Mouse (Mus musculus): ENCODE measurements at regions not wholly inside any gene's neighbourhood (a gene's known extent, or its start where the extent isn't known, plus 50 kb on each side); places are given as distances from the start of the nearest gene placed in this dataset.
"Not testable (repeated sequence)": the region's sequence is repeated elsewhere in the genome, so short reads cannot be mapped to it uniquely, and the experiment has no call there.

- not testable (repeated sequence) for DNase-seq (ENCODE audit: low spot score)
Observed at GRCm38 (mm10) chr2:16811401-16812281, 455.5 kb downstream of the Plxdc2 start.

- no peak for DNase-seq (ENCODE audit: low spot score)
Observed at GRCm38 (mm10) chr2:16820442-16820841, 464.3 kb downstream of the Plxdc2 start.

DNA sequence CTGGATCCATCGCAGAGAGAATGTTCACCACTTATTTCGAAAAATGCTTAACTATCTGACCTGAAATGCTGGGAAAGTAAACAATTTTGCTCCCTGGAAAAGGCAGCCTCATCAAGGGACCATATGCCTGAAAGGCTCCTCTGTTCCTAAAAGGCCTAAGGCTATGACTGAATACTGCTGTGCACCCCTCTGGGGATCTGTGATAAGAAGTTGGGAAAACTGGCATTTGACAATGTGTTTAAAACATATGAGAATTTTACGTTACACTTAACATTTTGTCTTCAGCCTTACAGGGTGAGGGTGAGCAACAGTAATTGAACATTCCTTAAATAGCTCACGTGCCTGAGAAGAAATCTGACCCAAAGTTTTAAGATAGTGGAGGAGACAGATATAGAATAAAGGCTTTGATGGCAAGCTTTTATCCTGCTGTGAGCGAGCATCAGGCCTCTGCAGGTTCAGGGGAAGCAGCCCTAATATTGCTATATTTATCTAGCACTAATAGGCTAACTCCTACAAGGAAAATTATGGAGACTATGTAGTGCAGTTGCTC, 468.7 kb downstream of the Plxdc2 start:
- no peak for DNase-seq (ENCODE audit: low spot score)

DNA sequence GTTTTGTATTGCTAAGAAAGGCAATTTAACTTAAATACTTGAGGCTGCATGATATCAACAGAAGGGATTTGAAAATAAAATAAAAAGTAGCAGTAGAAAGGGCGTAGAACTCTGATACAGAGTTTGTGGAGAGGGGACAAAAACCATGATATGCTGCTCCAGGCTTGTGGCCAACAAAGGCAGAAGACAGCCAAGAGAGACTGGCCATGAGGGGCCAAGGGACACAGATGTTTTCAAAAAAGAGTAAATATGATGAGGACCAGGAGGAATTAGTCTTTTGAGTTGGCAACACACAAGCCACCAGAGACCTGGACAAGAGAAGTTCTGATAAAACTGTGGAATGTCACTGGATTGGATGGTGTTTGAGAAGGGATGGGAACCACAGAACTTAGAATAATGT, 471.2 kb downstream of the Plxdc2 start:
- no peak for DNase-seq (ENCODE audit: low spot score)

DNA sequence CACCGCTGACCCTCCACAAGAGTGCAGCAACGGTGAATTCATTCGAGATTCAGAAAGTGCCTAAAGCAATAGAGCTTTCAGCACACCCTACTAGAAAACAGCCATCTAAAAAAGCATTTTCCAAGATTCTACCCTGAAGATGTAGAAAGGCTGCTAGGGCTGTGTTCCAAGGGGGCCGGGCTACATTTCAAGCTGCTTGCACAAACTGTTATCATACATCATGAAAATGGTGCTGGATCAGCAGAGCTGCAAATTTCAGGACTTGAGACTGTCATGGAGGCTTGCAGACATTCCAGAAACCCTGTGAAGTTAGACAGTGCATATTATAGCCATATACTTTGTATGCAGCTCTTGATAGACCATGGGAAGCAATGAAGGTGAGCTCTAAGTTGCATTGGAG, 479.9 kb downstream of the Plxdc2 start:
- DNase-seq (ENCODE audit: low spot score), result peak; percentile 5

DNA sequence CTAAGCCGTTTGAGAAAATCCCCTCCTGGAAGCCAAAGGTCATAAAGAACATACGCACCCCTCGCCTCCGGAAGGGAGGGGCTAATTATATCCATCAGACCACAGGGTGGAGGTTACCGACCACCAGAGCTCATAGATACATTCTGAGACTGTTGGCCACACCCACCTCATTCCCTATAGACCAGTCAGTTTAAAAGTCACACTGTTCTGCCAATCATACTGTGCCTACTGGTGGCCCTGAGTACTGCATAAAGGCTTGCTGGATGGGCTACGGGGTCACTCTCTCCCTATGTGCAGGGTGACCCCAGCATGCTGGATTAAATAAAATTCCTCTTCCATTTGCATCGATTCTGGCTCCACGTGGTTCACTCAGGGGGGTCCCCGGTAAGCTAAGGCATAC, 482.6 kb downstream of the Plxdc2 start:
- DNase-seq (ENCODE audit: low spot score), result no peak

DNA sequence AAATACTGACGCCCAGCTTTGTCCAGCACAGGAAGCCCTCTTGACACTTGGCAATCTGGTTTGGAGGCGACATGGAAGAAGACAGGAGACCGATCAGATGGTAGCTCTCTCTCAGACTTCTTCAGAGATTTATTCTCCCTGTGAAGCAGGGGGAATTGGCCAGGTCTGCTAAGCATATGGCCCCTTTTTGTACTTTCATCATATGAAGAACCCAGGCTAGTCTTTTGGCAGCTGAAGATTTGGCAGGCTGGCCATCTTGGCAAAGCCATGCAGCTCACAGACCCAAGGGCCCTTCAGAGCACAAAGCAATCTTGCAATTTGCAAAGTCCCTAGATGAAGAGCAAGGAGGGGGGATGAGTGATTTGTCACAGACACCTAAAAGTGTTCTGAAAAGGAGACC, 493.8 kb downstream of the Plxdc2 start:
- peak; percentile 50 for DNase-seq (ENCODE audit: low spot score)

DNA sequence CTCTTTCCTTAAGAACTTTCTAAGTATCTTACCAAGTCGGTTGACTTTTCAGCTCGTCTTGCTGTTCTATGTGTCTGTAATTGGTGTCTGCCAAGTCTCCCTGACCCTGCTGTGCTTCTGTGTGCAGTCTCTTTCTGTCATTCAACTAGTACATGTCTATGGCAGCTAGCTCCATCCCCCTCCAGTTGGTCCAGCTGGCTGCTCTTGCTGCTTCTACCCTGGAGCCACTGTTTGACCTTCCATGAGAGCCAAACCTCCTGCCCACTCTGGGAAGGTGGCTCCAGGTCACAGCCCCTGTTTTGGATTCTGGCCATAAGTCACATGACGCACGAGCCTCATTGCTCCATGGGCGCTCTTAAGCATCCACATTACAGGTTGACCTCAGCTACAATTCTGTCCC, 504.0 kb downstream of the Plxdc2 start:
- no peak for DNase-seq (ENCODE audit: low spot score)

GRCm38 (mm10) chr2:16866163-16866852, 510.2 kb downstream of the Plxdc2 start:
- DNase-seq (ENCODE audit: low spot score), result no peak

DNA sequence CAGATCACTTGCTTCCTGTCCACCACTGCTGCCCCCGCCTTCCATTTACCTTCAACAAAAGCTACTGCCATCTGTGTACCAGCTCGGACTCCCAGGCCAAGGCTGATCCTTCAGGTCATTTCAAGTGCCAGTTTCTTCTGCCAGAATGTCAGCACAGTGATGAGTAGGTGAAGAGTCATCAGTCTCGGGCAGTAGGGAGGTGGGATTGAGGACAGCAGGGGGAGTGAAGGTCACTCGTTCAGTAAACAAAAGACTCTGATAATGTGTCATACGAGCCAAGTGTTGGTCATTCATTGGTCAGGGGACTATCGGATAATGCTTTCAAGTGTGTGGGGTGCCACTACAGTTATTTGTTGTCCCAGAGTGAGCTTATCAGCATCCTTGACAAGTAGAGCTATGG, 536.3 kb downstream of the Plxdc2 start:
- DNase-seq (ENCODE audit: low spot score), result not testable (repeated sequence)

DNA sequence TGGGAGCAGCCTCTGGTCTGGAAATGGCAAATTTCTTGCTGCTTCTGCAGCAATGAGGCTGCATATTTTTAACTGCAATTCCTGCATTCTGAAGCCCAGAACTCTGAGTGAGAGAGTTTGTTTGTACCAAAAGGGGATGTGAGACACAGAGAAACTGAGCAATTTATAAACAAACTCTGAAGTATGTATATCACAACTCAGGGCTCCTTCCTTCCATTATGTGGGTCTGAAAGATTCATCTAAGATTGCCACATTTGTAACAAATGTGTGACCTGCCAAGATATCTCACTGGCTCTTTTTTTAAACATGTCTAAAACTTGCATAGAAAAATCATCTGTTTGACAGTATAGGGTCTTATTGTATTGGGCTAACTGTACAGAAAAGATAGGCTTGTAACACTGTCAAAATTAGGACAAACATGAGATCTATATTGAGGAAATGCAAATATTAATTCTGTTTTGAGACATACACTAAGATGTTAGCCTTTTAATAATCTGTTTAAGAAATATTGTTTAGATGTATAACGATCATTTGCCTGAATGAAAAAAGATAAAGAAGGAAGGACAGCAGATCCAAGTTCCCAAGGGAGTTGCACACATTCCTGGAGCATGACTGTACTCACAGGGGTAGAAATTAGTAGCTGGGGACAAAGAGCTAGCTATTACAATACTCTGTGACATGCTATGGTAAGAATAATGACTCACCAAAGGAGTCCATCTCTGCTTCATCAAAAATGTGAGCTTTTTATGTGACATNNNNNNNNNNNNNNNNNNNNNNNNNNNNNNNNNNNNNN, 553.3 kb downstream of the Plxdc2 start:
- no peak for DNase-seq (ENCODE audit: low spot score)

- DNase-seq (ENCODE audit: low spot score), result peak; percentile 6
Observed at GRCm38 (mm10) chr2:16914633-16915032, 558.5 kb downstream of the Plxdc2 start.

GRCm38 (mm10) chr2:16929974-16930373, 573.9 kb downstream of the Plxdc2 start:
- no peak for DNase-seq (ENCODE audit: low spot score)

DNA sequence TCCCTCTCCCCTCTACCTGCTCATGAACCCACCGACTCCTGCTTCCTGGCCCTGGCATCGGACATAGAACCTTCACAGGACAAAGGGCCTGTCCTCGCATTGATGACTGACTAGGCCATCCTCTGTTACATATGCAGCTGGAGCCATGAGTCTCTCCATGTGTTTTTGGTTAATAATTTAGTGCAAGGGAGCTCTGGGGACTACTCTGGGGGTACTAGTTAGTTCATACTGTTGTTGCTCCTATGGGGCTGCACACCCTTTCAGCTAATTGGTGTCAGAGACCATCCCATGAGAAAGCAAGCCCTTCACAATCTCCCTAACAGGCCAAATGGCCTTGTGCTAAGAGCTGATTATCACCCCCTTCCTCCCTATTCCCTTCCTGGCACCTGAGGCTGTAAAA, 603.3 kb downstream of the Plxdc2 start:
- DNase-seq (ENCODE audit: low spot score), result no peak

GRCm38 (mm10) chr2:16977380-16977779, 621.3 kb downstream of the Plxdc2 start:
- no peak for DNase-seq (ENCODE audit: low spot score)

DNA sequence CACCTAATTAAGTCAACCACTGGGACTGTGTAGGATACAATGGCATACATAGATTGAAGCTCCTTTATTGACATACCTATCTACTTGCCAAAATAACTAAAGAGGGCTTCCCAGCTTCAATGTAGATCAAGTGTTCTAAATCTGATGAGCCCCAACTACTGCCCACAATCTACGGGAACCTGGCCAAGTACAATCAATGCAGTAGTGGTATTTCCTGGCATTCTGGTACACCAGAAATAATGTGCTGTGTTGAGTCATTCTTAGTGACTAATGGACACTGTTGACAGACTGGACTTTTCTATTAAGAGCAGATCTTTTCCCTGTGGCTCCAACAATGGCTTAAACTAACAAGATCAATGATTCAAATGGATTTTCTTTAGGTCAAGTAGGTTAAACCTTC, 626.7 kb downstream of the Plxdc2 start:
- no peak for DNase-seq (ENCODE audit: low spot score)

GRCm38 (mm10) chr2:16983583-16984221, 627.6 kb downstream of the Plxdc2 start:
- no peak for DNase-seq (ENCODE audit: low spot score)

All from lung, postnatal 25 days (tissue).